Mouse (Mus musculus) frontal cortex, postnatal 10 days (tissue): ENCODE measurements at regions not wholly inside any gene's neighbourhood (a gene's known extent, or its start where the extent isn't known, plus 50 kb on each side); places are given as distances from the start of the nearest gene placed in this dataset.
A peak's percentile ranks its signal among the peaks of the same experiment; 100 is the strongest.

Experiments
- DNase-seq, 2 experiments: peaks; one replicate each; pipeline ENCODE4 v3.0.0; 2022; ENCODE audit warnings: low spot score in 2 of 2, mixed read lengths in 1 of 2

DNA sequence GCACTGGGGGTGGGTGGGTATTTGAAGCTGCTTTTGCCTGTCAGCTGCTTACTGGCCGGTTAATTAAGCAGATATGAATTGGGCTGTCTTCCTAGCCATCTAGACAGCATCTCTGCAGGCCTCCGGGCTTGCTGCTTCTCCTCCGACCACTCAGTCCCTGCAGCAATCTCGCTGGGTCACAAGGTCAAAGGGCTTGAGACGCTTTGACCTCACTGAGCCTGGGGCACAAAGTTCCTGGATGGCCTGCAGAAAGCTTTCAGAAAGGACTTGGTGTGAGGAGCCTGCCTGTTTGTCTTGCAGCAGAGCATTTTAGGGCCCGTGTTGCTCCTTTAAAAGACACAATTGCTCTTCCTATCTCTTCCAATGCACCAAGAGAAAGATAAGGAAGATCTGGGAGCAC is 83.7 kb upstream of the Ppp2r5a start:
- DNase-seq: no peak

DNA sequence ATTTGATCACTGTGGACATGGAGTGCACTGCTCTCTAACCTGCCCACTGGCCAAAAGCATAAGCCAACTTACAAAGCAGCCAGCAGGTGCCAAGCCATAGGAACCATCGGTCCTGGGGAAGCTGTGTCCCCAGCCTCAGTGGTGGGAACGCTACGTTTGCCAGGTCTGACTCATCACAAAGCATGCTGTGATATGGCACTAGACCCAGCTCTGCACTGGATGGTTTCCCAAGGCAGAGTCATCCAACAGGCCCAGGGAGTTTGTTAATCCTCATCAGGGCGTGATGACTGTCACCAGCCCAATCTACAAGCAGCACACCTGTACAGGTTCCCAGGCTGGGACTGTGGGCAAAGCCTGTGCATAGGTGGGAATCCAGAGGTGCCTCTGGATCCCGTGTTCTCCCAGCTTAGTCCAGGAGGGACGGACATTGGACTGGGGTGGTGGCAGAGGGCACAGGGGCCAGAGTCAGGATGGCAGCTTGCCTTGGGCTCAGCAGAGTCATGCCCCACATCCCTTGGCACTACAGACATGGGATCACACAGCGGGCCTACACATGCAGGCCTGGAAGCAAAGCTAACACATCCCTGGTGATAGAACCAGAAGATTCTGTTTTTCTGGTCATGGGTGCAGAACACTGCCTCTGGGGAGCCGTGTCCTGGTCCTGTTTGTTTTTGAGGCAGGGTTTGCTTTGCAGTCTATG is 81.8 kb upstream of the Ppp2r5a start:
- DNase-seq: no peak

GRCm38 (mm10) chr1:191479906-191480379 is 76.9 kb upstream of the Ppp2r5a start:
- DNase-seq: no peak

GRCm38 (mm10) chr1:191472551-191472950 is 69.5 kb upstream of the Ppp2r5a start:
- no peak for DNase-seq

DNA sequence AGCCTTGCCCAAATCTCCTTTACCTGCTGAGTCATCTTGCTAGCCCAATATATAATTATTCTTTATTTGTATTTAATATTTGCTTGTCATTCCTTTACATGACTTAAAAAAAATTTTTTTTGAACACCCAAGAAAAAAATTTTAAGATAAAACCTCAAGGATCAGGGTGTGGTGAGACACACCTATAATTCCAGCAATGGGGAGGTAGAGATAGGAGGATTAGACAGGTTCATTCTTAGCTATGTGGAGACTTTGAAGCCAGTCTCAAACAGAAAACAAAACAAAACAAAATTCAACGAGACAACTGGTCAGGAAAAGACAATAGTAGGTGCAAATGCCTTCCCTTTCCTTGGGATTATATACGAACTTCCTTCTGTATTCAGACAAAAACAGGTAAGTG is 68.4 kb upstream of the Ppp2r5a start:
- no peak for DNase-seq

DNA sequence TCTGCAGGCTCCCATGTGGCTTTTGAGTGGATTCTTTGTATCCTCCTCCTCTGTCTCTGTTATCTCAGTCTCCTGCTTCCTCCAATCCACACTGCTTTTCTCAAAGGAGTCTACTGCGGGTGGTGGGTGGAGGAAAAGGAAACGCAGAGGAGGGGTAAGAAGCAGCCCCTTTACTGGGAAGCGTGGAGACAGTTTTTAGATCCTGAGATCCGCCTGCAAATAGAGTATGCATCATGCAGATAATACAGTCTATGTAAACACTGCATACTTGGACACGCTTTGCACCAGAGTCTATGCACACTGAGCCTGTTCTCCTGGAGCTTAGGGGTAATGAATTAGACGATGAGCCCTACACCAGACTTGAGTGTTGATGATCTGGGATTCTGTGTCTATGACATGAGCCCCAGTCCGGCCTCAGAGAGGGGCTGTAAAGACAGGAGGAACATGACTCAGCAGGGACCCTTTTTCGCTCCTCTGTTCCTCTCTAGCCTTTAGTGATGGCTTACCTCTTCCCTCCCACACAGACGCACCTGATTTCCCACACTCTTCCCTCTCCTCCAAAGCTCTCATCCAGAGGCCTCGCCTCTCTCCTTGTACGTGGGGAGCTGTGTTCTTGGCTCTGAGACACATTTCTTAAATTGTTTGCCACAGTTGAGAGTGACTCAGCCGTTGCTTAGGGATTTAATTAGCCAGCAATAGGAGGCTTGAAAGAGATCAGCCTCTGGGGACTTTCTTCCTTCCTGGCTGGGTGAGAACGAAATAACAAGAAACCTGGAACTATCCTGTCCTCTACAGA is 67.3 kb upstream of the Ppp2r5a start:
- DNase-seq: peak; percentile 41 to 58

DNA sequence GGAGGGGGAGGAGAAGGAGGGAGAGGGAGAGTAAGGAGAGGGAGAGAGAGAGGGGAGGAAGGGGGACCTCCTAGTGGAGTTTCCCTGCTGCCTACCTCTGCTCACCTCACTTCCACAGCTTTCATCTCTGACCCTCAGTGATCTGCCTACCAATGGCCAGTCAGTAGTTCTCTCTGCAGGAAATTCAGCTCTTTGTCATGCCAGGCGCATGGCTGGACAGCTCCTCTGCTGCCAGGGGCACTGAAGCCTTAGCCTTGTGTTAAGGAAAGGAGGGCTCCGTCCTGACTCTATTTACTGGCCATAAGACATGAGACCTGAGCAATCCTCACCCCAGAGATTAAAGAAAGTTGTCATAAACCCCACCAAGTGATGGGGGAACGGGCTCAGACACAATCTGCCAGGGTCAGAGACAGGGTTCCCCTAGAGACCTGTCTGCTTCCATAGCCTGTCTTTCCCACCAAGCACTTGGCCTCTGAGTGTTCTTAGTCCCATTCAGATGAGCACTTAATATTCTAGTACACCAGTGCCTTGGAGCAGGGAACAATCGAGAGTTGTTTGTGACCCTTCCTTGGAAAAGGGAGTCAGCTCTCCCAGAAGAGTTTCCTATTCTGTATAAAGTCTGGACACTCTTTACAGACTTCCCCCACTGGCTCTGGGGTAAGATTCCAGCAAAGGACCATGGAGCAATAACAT is 65.9 kb upstream of the Ppp2r5a start:
- DNase-seq: peak in 1 of 2 experiments; percentile 18

GRCm38 (mm10) chr1:191466261-191466660 is 63.2 kb upstream of the Ppp2r5a start:
- DNase-seq: no peak

GRCm38 (mm10) chr1:191465723-191466122 is 62.7 kb upstream of the Ppp2r5a start:
- no peak for DNase-seq

DNA sequence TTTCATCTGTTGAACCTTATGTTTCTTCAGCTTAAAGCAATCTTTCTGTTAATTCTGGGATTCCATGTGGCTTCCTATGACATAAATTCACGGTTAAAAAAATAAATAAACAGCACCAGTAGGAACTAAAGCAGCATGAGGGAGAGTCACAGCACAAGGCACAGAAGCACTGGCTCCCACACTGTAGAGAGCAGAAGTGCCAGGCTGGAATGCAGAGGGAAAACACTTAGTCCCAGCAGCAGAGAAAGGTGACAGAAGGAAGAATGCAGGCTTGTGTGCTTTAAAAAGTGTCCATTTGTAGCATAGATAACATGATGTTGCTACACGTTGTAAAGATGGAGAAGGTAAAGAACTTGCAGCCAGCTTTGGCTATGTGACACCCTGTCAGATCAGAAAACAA is 62.1 kb upstream of the Ppp2r5a start:
- DNase-seq: no peak

- DNase-seq: no peak
Measured at GRCm38 (mm10) chr1:191461811-191462491, 58.9 kb upstream of the Ppp2r5a start.

GRCm38 (mm10) chr1:191459066-191459465 is 56.0 kb upstream of the Ppp2r5a start:
- no peak for DNase-seq

GRCm38 (mm10) chr1:191458292-191458691 is 55.2 kb upstream of the Ppp2r5a start:
- no peak for DNase-seq

DNA sequence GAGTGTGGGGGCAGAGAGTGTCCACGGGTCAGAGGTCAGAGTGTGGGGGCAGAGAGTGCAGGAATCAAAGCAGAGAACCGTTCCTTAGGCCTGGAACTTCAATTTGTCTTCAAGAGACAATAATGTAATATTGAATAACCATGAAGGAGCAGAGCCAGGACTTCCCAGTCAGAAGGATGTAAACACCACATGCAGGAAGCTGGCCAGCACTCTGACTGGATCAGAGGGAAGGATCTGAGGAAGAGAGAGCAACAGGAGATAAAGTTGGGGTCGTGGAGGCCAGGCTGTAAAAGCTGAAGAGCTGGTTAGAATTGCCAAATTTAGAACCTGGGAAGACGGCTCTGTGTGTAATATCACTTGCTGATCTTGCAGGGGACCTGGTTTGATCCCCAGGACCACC is 54.0 kb upstream of the Ppp2r5a start:
- DNase-seq: no peak

DNA sequence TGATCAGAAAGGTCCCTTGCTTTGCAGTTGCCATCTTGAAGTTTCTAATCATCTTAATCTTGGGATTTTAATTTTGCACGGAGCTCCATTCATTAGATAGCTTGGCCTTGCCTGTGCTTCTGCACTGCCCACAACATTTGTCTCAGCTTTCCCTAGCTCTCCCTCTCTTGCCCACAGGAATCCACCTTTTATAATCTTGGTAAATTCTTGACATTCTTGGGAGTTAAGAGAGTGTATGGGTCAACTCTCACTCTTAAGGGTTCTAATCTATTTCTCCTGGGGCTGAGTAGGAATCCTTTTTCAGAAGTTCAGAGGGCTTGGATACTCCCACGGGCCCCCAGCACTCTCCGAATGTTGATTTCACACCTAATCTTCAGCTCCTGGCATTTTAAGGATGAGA is 51.5 kb upstream of the Ppp2r5a start:
- no peak for DNase-seq

DNA sequence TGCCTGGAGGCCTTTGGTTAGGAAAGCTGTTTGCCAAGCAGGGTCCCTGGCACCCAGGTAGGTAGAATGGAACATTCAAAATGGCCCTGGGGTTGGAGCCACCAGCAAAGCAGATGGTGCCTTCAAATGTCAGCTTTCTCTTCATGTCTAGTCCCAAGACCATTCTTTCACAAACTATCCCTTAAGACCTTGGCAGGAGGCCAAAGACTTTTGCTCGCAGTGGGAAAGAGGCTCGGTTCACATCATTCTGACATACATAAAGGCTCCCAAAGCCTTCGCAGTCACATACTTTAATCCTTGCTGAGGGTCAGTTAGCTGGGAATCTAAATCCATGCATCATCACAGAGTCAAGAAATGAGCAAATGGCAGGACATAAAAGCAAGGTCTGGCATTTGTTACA is 50.5 kb upstream of the Ppp2r5a start:
- DNase-seq: no peak
